Mouse (Mus musculus): ENCODE measurements around the gene Gm8212.
"Not testable (repeated sequence)": the region's sequence is repeated elsewhere in the genome, so short reads cannot be mapped to it uniquely, and the experiment has no call there.

Gm8212 gene

DNA sequence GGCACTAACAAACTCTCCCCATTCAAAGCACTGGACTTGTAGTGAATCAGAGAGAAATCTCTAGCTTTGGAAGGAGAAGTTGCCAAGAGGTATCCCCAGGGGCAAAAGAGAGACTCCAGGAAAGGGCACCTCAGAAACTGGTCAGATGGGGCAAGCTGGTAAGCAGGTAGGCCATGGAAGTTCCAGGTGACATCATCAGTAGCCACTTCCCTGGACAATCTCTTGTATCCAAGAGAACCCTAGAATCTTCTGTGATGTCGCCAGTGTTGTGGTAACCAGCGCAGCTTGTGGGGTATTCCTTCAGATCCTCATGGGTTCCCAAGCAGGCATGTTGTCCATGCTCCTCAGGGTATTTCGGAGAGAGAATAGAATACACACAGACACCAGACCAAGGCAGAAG is at the start of gene Gm8212:
Gene Gm8212 (plus strand): TSS at position 301 of the 400 bp plus-strand sequence.
- DNase-seq (ENCODE audit: low read depth, low spot score) = not testable (repeated sequence)

DNA sequence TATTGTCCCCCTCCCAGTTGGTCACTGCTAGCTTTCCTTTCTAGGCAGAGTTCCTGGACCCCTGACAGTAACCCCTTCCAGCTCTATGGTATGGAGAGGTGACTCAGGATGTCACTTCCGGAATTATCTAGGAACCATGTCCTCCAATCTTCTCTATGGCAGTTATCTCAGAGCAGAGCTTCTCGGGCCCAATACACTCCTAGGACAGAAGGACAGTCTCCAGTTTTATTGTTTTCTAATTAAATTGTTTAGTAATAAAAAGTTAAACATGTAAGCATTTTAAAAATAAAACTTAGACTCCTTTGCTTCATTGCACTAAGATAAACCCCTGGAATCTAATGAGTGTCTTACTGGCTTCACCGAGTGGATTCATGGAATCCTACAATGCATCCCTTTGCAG is 15.7 kb downstream of the Gm8212 start, which contains the start of gene 4930503E14Rik:
Gene 4930503E14Rik (minus strand): TSS at position 101 of the 400 bp plus-strand sequence.
- not testable (repeated sequence) for DNase-seq (ENCODE audit: low read depth, low spot score)

DNA sequence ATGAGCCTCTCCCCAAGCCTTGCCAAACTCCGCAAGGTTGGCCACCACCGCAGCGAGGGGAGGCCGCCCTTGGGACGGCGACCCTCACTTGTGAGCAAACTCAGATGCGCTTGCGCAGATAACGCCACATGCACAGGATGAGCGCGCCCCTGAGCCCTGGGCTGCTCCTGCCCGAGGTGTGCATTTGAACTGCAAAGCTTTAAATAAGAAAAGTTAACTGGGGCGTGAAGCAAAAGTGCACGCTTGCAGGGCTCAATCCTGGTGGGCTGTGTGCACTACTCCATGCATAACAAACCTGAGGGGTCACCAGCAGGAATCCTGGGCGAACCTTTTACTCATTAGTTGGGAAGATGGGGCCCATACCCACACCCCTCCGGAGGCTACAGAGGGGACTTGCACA is 50.6 kb downstream of the Gm8212 start:
- no peak for DNase-seq (ENCODE audit: low read depth, low spot score)

All from brain, adult 2 months (tissue).